Mouse (Mus musculus): ENCODE measurements around the gene Gm10840.

DNA sequence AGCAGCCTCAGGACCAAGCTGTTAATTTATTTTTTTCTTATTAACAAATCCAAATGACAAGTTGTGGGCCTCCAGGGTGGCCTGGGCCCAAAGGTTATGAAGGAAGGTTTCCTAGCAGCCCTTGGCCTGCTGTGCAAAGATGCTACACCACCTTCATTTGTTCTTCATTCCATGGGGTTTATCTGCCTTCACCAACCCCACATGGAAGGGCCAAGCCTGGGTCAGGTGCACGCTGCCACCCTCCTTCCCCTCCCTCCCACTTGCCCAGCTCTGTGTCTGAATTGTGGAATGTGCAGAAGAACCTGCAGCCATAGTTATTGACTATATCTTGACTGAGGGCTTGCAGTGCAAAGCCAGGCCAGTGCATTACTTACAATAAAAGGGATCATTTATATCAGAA is 4.4 kb upstream of the Gm10840 start:
- TF ChIP-seq POLR2A (IDR thresholded peaks at IDR 0.05; ENCODE audit: low read depth, low read length) (peak; percentile 31), RCOR1 (conservative IDR thresholded peaks at IDR 0.05; ENCODE audit: low read depth, low read length) (no peak), CTCF (conservative IDR thresholded peaks at IDR 0.05 in 1 of 2, IDR thresholded peaks at IDR 0.05 in 1 of 2; ENCODE audit: low read depth in 2 of 2, low read length in 2 of 2) (no peak), MEF2A (IDR thresholded peaks at IDR 0.05; ENCODE audit: borderline replicate concordance, low read depth, low read length) (no peak), CHD1 (IDR thresholded peaks at IDR 0.05; ENCODE audit: low read depth, low read length) (no peak), TBP (conservative IDR thresholded peaks at IDR 0.05; ENCODE audit: low read depth, low read length) (no peak), MAX (IDR thresholded peaks at IDR 0.05; ENCODE audit: low read length) (no peak), ETS1 (conservative IDR thresholded peaks at IDR 0.05; ENCODE audit: low read depth, low read length) (no peak), MYC (IDR thresholded peaks at IDR 0.05; ENCODE audit: low read depth, low read length) (no peak), ZC3H11A (IDR thresholded peaks at IDR 0.05; ENCODE audit: low read depth, low read length) (no peak), POLR2AphosphoS2 (IDR thresholded peaks at IDR 0.05; ENCODE audit: low read depth, low read length) (peak; percentile 84; the same call in 1 of the 2 replicates), ZKSCAN1 (IDR thresholded peaks at IDR 0.05; ENCODE audit: borderline replicate concordance, low read depth, low read length) (no peak), E2F4 (IDR thresholded peaks at IDR 0.05; ENCODE audit: insufficient replicate concordance, low read depth, low read length) (no peak)
